Mouse (Mus musculus): ENCODE data around the gene Pgpep1l. TPM values are rescaled to one million over a fixed set of nuclear protein-coding genes. Genes with fewer than 3 reads are reported as not detected.

The Pgpep1l gene
- total and polyA plus RNA-seq, 2 experiments from 2014 or later = 0.68 TPM; not detected in 1

DNA sequence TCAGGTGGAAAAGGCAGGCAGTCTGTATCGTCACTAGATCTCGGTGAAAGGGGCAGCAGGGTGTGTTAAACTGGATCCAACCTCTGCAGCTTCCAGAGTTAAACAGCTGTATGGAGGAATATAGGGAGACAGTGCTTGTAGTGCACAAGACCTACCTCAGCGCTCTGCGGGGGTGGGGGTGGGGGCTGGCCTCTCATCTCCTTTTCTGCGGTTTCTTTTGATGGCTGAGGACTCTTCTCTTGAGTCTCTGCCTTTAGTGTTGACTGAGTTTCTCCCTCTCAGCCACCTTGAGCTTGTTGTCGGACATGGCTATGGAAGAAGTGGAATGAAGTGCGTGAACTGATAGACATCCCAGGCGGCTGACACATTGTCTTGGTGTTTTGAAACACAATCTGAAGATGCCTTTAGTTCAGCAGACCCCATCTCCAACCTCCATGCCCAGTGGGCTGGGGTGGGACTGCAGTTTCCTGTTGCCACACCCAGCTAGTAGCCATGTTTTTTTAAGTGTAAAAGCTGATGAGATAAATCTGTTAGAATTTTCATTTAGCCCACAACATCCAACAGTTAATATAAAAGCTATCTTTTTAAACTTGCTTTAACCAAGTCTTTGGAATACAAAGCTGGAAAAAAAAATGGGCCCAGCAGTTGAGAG is 58.1 kb downstream of the Pgpep1l start:
- Histone ChIP-seq H3K27me3 (ENCODE audit: insufficient read depth, low read length) (no peaks in the 10 kb centered on the region), H3K36me3 (ENCODE audit: insufficient read depth, low read length) (peaks cover 41% of the 10 kb centered on the region), H3K27ac (no peak overlapping the region), H3K9ac (replicated peaks; ENCODE audit: low read length) (no peak overlapping the region), H3K4me3 (ENCODE audit: low read length) (no peak overlapping the region), H3K4me2 (ENCODE audit: low read depth, low read length) (no peak overlapping the region), H3K4me1 (ENCODE audit: insufficient read depth, low read length) (no peaks in the 10 kb centered on the region), H3K9me3 (ENCODE audit: low read length) (no peaks in the 10 kb centered on the region)
- TF ChIP-seq CTCF (IDR thresholded peaks at IDR 0.05; ENCODE audit: low read depth) = no peak
- 93% methylated on average over 8 of the region's 8 CpGs for WGBS
- DNase-seq (ENCODE audit: low spot score) (no peak), ATAC-seq (no peak)

DNA sequence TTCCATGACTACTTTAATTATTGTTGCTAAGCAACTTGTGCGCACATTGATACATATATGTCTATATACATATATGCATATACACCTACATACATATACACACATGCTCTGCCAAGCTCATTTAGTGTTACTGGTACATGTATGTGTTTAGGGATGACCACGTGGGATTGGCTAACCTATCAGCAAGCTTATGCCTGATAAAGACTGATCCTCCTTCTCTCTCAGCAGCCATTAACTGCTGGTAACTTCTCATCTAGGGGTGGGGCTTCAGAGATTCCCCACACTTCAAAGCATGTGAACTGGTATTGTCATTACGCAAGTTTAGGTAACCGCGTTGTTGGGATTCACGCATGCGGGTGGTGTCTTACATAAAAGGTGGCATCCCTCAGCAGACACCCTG is 64.4 kb downstream of the Pgpep1l start:
- no peak for DNase-seq (ENCODE audit: low spot score)
- H3K9me3 ChIP-seq (ENCODE audit: low read length) = no peaks in the 10 kb centered on the region
- no peak overlapping the region for H3K9ac ChIP-seq (replicated peaks; ENCODE audit: low read length)
- WGBS = 97% methylated on average over 7 of the region's 7 CpGs
- H3K4me2 ChIP-seq (ENCODE audit: low read depth, low read length) = no peak overlapping the region
- H3K27me3 ChIP-seq (ENCODE audit: insufficient read depth, low read length) = no peaks in the 10 kb centered on the region
- H3K4me1 ChIP-seq (ENCODE audit: insufficient read depth, low read length) = no peaks in the 10 kb centered on the region
- no peak overlapping the region for H3K4me3 ChIP-seq (ENCODE audit: low read length)
- H3K27ac ChIP-seq = no peak overlapping the region
- no peak for ATAC-seq
- TF ChIP-seq CTCF (IDR thresholded peaks at IDR 0.05; ENCODE audit: low read depth) = no peak
- peaks cover 31% of the 10 kb centered on the region for H3K36me3 ChIP-seq (ENCODE audit: insufficient read depth, low read length)

DNA sequence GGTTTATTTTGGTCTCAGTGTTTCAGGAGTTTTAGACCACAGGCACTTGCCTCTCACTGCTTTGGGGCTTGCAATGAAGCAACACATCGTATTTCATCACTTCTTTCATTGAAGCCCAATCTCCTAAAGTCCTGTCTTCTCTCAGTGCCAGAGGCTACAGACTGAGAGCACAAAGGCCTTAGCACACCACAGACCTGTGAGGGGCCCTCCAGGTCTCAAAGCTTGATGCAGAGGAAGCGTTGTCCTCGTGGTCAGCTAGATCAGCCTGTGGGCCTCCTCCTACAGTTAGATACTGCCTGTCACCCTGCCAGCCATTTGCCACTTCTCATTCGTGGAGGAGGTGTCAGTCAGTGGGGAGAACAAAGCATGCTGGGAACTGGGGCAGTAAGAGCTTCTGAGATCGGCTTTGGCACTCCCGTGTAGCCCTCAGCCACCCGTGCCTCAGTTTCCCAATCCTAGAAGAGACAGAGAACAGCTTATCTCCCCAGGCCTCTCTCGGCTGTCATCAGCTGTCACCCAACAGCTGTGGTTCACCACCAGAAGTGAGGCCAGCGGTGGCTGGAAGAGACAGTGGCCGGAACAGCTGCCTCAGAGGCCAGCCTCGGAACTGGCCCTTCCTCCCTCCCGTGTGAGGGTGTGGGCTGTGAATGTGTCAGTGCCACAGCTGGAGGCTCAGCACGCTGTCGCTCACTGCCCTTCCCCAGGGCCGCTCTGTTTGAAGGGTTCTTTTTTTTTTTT is 69.9 kb downstream of the Pgpep1l start:
- ATAC-seq = no peak
- peaks cover 45% of the 10 kb centered on the region for H3K36me3 ChIP-seq (ENCODE audit: insufficient read depth, low read length)
- TF ChIP-seq CTCF (IDR thresholded peaks at IDR 0.05; ENCODE audit: low read depth) = no peak

DNA sequence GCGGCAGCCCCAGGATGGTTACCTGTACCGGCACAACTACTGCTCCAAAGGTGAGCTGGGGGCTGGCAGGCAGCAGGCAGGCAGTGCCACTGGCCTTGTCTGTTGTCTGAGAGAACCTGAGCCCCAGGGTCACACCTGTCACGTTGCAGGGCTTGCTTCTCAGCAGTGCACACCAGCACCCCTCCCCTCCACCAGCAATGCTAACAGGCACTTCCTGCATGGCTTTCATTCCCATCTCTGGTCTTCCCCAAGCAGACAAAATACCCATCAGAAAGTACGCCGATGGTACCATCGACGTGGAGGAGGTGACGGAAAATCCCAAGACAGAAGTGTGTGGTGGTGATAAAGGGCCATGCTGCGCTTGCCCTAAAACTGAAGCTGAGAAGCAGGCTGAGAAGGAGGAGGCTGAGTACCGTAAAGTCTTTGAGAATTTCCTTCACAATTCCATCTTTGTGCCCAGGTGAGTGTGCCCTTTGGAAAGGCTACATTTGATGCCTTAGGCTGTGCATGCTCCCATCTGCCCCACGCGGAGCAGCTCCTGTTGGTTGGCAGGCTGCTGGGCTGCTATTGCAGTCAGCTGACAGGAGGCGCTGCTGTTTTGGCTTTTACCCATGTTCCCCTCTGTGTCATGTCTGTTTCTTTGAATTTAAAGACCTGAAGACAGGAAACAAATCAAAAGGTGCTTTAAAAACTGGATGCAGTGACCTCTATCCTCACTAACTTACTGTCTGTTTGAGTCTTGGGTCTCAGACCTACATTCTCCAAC is 74.2 kb downstream of the Pgpep1l start:
- no peaks in the 10 kb centered on the region for H3K27me3 ChIP-seq (ENCODE audit: insufficient read depth, low read length)
- H3K4me1 ChIP-seq (ENCODE audit: insufficient read depth, low read length) = no peaks in the 10 kb centered on the region
- H3K27ac ChIP-seq = no peak overlapping the region
- H3K4me3 ChIP-seq (ENCODE audit: low read length) = no peak overlapping the region
- no peak for DNase-seq (ENCODE audit: low spot score)
- H3K9me3 ChIP-seq (ENCODE audit: low read length) = no peaks in the 10 kb centered on the region
- no peak overlapping the region for H3K4me2 ChIP-seq (ENCODE audit: low read depth, low read length)
- TF ChIP-seq CTCF (IDR thresholded peaks at IDR 0.05; ENCODE audit: low read depth) = no peak
- peaks cover 43% of the 10 kb centered on the region for H3K36me3 ChIP-seq (ENCODE audit: insufficient read depth, low read length)
- 96% methylated on average over 13 of the region's 13 CpGs for whole genome bisulfite sequencing
- H3K9ac ChIP-seq (replicated peaks; ENCODE audit: low read length) = no peak overlapping the region
- ATAC-seq = no peak

More for the DNA sequence above, 69.9 kb downstream of the Pgpep1l start:
- no peaks in the 10 kb centered on the region for H3K4me1 ChIP-seq (ENCODE audit: insufficient read depth, low read length)
- H3K9ac ChIP-seq (replicated peaks; ENCODE audit: low read length) = no peak overlapping the region
- H3K4me3 ChIP-seq (ENCODE audit: low read length) = no peak overlapping the region
- 86% methylated on average over 15 of the region's 15 CpGs for WGBS
- no peak for DNase-seq (ENCODE audit: low spot score)
- H3K4me2 ChIP-seq (ENCODE audit: low read depth, low read length) = no peak overlapping the region
- no peak overlapping the region for H3K27ac ChIP-seq
- H3K9me3 ChIP-seq (ENCODE audit: low read length) = no peaks in the 10 kb centered on the region
- no peaks in the 10 kb centered on the region for H3K27me3 ChIP-seq (ENCODE audit: insufficient read depth, low read length)

DNA sequence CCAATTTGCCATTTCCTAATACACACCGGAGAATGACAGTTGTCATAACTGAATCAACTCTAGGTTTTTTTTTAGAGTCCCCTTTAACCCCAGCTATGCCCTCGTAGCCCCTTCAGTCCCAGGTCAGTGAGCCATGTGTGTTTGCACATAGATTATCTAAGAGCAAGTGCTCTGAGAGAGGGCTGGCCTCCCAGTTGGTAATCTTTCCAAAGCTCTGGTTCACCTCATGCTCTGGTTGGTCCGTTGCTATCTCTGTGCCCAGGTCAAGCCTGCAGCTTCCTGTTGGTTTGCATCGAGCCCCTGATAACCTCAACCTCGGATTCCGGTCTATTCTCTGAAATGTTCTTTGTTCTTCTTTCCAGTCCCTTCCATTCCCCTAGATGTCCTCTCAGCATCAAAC is 74.8 kb downstream of the Pgpep1l start:
- Histone ChIP-seq H3K4me2 (ENCODE audit: low read depth, low read length) (no peak overlapping the region), H3K27me3 (ENCODE audit: insufficient read depth, low read length) (no peaks in the 10 kb centered on the region), H3K4me1 (ENCODE audit: insufficient read depth, low read length) (no peaks in the 10 kb centered on the region), H3K9me3 (ENCODE audit: low read length) (no peaks in the 10 kb centered on the region), H3K27ac (no peak overlapping the region), H3K36me3 (ENCODE audit: insufficient read depth, low read length) (peaks cover 43% of the 10 kb centered on the region), H3K4me3 (ENCODE audit: low read length) (no peak overlapping the region), H3K9ac (replicated peaks; ENCODE audit: low read length) (no peak overlapping the region)
- 89% methylated on average over 6 of the region's 6 CpGs for WGBS
- ATAC-seq (no peak), DNase-seq (ENCODE audit: low spot score) (no peak)
- TF ChIP-seq CTCF (IDR thresholded peaks at IDR 0.05; ENCODE audit: low read depth) = no peak

Other genes with a start within 250 kb of the Pgpep1l start
- gene Fam169b, start 9.6 kb upstream of the Pgpep1l start, total RNA-seq (2014; rRNA removed) = 0.21 TPM in 1 of 2 replicates, not detected in the other
- gene Fam169b, start 9.6 kb upstream of the Pgpep1l start, polyA plus RNA-seq (2015; fragmentation: Nextera tagmentation; extraction: Ambion mirVana) = 0.15 TPM in 1 of 2 replicates, not detected in the other

All from hindbrain, postnatal 0 days (tissue).